ENCODE assay signal across 14 mouse cellular contexts in genomic region chr1:170402682-170403081, GRCm38 (mm10).
"Had no signal": no experiment of that assay in that cellular context is flagged by ENCODE, and none has a peak within 500 bp of the region (broad histone marks: within the 10 kb centered on the region; RNA-seq: fewer than 3 reads in every experiment).

No protein-coding gene starts in this region.

- H3K27ac ChIP-seq: kidney, postnatal 0 days; liver, embryonic 13.5 days; stomach, embryonic 15.5 days had no signal

- H3K36me3 ChIP-seq: liver, embryonic 13.5 days; stomach, embryonic 15.5 days had no signal

- H3K4me3 ChIP-seq: liver, embryonic 13.5 days; stomach, embryonic 15.5 days had no signal

- DNase-seq: kidney, adult 18-20 months; kidney, adult 9 months; kidney, postnatal 25 days; liver, embryonic 13.5 days; lung, adult 2 months; lung, postnatal 14 days; lung, postnatal 4 days; midbrain, embryonic 14.5 days; right cerebral cortex, postnatal 14 days; spleen, adult 18-20 months; thymus, adult 18-20 months; thymus, postnatal 36 days had no signal

- H3K27me3 ChIP-seq: liver, embryonic 13.5 days; stomach, embryonic 15.5 days had no signal

- H3K9me3 ChIP-seq: liver, embryonic 13.5 days; stomach, embryonic 15.5 days had no signal
